Mouse (Mus musculus) 416B (cell line): ENCODE data around the gene Aqp9.

Source experiments
- DNase-seq: peaks from one replicate; pipeline ENCODE4 v3.0.0; 2011; ENCODE audit warnings: low read depth

Gene Aqp9

GRCm38 (mm10) chr9:71066491-71066890 is 102.0 kb downstream of the Aqp9 start:
- no peak for DNase-seq

GRCm38 (mm10) chr9:71065343-71065875 is 103.1 kb downstream of the Aqp9 start:
- no peak for DNase-seq

GRCm38 (mm10) chr9:71064291-71064840 is 104.1 kb downstream of the Aqp9 start:
- DNase-seq = no peak

GRCm38 (mm10) chr9:71063551-71063950 is 104.9 kb downstream of the Aqp9 start:
- no peak for DNase-seq

DNA sequence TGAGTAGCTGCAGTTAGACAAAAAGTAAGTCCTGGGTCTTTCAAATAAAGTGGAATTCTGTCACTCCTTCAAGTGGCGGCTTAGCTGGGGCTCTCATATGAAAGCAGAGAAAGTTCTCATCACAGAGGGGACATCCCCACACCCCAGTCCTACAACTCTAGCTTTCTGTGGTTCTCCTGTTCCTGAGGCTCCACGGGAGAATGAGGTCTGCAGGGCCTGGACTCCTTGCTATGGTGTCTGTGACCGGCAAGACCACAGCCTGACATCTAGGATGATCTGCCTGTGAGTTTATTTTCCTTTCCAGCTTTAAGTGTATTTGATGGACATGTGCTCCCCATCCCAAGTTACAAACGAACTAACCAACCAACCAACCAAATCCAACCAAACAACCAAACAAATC is 105.5 kb downstream of the Aqp9 start:
- no peak for DNase-seq

DNA sequence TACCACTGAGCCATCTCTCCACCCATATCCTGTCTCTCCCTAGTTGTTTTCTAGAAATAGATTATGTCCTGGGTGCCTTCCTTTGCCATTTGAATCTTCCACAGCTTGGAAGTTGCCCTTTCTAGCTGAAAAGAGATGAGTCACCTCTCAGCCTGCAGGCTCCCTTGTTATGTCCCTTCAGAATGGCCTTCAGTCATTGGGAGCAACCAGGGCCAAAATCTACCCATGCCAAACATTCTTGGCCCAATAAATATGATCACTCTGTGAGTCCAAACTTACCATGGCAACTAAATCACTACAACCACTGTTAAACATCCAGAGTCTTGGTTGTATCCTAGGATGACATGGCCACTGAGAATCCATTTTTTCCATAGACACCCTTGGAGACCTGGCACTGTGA is 106.2 kb downstream of the Aqp9 start:
- DNase-seq = no peak
